Mouse (Mus musculus) liver, embryonic 14.5 days (tissue): ENCODE measurements at regions not wholly inside any gene's neighbourhood (a gene's known extent, or its start where the extent isn't known, plus 50 kb on each side); places are given as distances from the start of the nearest gene placed in this dataset.

Experiments used
- CTCF ChIP-seq: IDR thresholded peaks from 2 replicates; pipeline ENCODE4 v1.5.1; 2016; ENCODE audit warnings: antibody characterized with exemption, low read depth, control low read depth
- EP300 ChIP-seq: IDR thresholded peaks from 2 replicates; pipeline ENCODE4 v1.6.1; 2016; ENCODE audit warnings: antibody characterized with exemption, low read depth

- TF ChIP-seq CTCF (no peak), EP300 (no peak)
These were observed 470.5 kb upstream of the Smim15 start for GRCm38 (mm10) chr13:107573499-107574355.
